ENCODE assay signal across 15 mouse cellular contexts in genomic region chr4:142330599-142330998, GRCm38 (mm10).
DNase-seq lines count a peak whose midpoint lies in the region; ATAC-seq and TF ChIP-seq lines count a peak whose summit lies in the region.
"Had no signal": no experiment of that assay in that cellular context is flagged by ENCODE, and none has a peak within 500 bp of the region (broad histone marks: within the 10 kb centered on the region; RNA-seq: fewer than 3 reads in every experiment).

No protein-coding gene starts in this region.

- H3K27me3 ChIP-seq in intestine, postnatal 0 days (replicated peaks; ENCODE audit: control insufficient read depth, insufficient read depth, low read length), result no peaks in the 10 kb centered on the region
- H3K27me3 ChIP-seq in intestine, embryonic 16.5 days (replicated peaks; ENCODE audit: control insufficient read depth, insufficient read depth, low read length), result no peaks in the 10 kb centered on the region
- H3K27me3 ChIP-seq in lung, embryonic 14.5 days (ENCODE audit: insufficient read depth, low read length), result no peaks in the 10 kb centered on the region
- H3K27me3 ChIP-seq in MEL (ENCODE audit: control insufficient read depth in 1 of 2, insufficient read depth in 2 of 2, low read length in 2 of 2), result no peaks in the 10 kb centered on the region
- no peaks in the 10 kb centered on the region for H3K27me3 ChIP-seq in stomach, postnatal 0 days (ENCODE audit: control insufficient read depth, insufficient read depth, low read length)
- H3K27me3 ChIP-seq: embryonic facial prominence, embryonic 13.5 days; megakaryocyte, embryonic 14.5 days had no signal

- 0 out of 2 replicates have a peak, but pooled peaks cover 3% of the 10 kb centered on the region for H3K9me3 ChIP-seq in intestine, postnatal 0 days (ENCODE audit: control insufficient read depth)
- H3K9me3 ChIP-seq in intestine, embryonic 16.5 days (ENCODE audit: control insufficient read depth, low read length), result peaks cover 4% of the 10 kb centered on the region; the same call in 1 of the 2 replicates
- no peaks in the 10 kb centered on the region for H3K9me3 ChIP-seq in lung, embryonic 14.5 days (ENCODE audit: low read depth, low read length)
- H3K9me3 ChIP-seq in MEL (replicated peaks; ENCODE audit: insufficient read depth, low read length), result no peaks in the 10 kb centered on the region
- H3K9me3 ChIP-seq in stomach, postnatal 0 days (ENCODE audit: control insufficient read depth, low read length), result no peaks in the 10 kb centered on the region

- no peak overlapping the region for H3K4me2 ChIP-seq in intestine, postnatal 0 days (replicated peaks; ENCODE audit: low read depth)
- H3K4me2 ChIP-seq in intestine, embryonic 16.5 days (ENCODE audit: low read depth, low read length), result no peak overlapping the region
- no peak overlapping the region for H3K4me2 ChIP-seq in lung, embryonic 14.5 days
- no peak overlapping the region for H3K4me2 ChIP-seq in stomach, postnatal 0 days (replicated peaks; ENCODE audit: low read depth)
- H3K4me2 ChIP-seq: embryonic facial prominence, embryonic 13.5 days had no signal

- no peak for ATAC-seq in intestine, postnatal 0 days
- ATAC-seq in intestine, embryonic 16.5 days, result no peak
- ATAC-seq in lung, embryonic 14.5 days (ENCODE audit: insufficient read depth), result no peak
- no peak for ATAC-seq in stomach, postnatal 0 days (ENCODE audit: low FRiP score, low TSS enrichment)
- ATAC-seq: midbrain, embryonic 16.5 days had no signal

- no peak overlapping the region for H3K9ac ChIP-seq in intestine, postnatal 0 days (ENCODE audit: low read depth, low read length)
- no peak overlapping the region for H3K9ac ChIP-seq in intestine, embryonic 16.5 days (ENCODE audit: low read depth, low read length)
- H3K9ac ChIP-seq in lung, embryonic 14.5 days, result no peak overlapping the region
- H3K9ac ChIP-seq in MEL (ENCODE audit: control insufficient read depth, low read depth, low read length, poor library complexity, severe bottlenecking), result no peak overlapping the region
- H3K9ac ChIP-seq in stomach, postnatal 0 days (ENCODE audit: low read length), result no peak overlapping the region
- H3K9ac ChIP-seq: embryonic facial prominence, embryonic 13.5 days had no signal

- no peak for DNase-seq in lung, embryonic 14.5 days
- no peak for DNase-seq in lung, postnatal 36 days
- DNase-seq in MEL (ENCODE audit: low read depth, low spot score), result peak; percentile 6
- no peak for DNase-seq in stomach, postnatal 0 days (ENCODE audit: low spot score)
- no peak for DNase-seq in left cerebral cortex, adult 9 months (ENCODE audit: low spot score in 2 of 2)
- DNase-seq: adrenal gland, postnatal 14 days; cerebellum, adult 9-10 months; gastrocnemius, postnatal 10 days; kidney, postnatal 14 days had no signal

- 96% methylated on average over 3 of the region's 3 CpGs for WGBS in intestine, postnatal 0 days
- WGBS in intestine, embryonic 16.5 days, result 86% methylated on average over 3 of the region's 3 CpGs
- WGBS in lung, embryonic 14.5 days, result 88% methylated on average over 3 of the region's 3 CpGs
- 93% methylated on average over 3 of the region's 3 CpGs for WGBS in stomach, postnatal 0 days

- no peak for TF ChIP-seq EP300 in MEL (IDR thresholded peaks at IDR 0.05; ENCODE audit: low read depth in 1 of 2, low read length in 2 of 2)
- TF ChIP-seq EP300 in stomach, postnatal 0 days (optimal IDR thresholded peaks at IDR 0.05), result no peak

- H3K4me3 ChIP-seq in intestine, postnatal 0 days (ENCODE audit: low read depth, low read length), result no peak overlapping the region
- H3K4me3 ChIP-seq in intestine, embryonic 16.5 days (ENCODE audit: low read length), result no peak overlapping the region
- no peak overlapping the region for H3K4me3 ChIP-seq in lung, embryonic 14.5 days (ENCODE audit: low read depth, low read length)
- no peak overlapping the region for H3K4me3 ChIP-seq in MEL (ENCODE audit: control insufficient read depth in 1 of 2, insufficient read depth in 1 of 2, low read depth in 2 of 2, low read length in 2 of 2)
- H3K4me3 ChIP-seq in stomach, postnatal 0 days (ENCODE audit: low read depth, low read length), result no peak overlapping the region
- H3K4me3 ChIP-seq: embryonic facial prominence, embryonic 13.5 days; megakaryocyte, embryonic 14.5 days had no signal

- no peak for TF ChIP-seq RAD21 in MEL (IDR thresholded peaks at IDR 0.05; ENCODE audit: low read depth, low read length)

- TF ChIP-seq CTCF in intestine, postnatal 0 days (IDR thresholded peaks at IDR 0.05; ENCODE audit: low read depth), result peak; percentile 33; the same call in 1 of the 2 replicates
- TF ChIP-seq CTCF in lung, embryonic 14.5 days (IDR thresholded peaks at IDR 0.05; ENCODE audit: low read depth), result peak; percentile 38; the same call in 1 of the 2 replicates
- peak in 2 of 3 experiments; percentile 9 to 37; a peak in 3 of 6 replicates for TF ChIP-seq CTCF in MEL (IDR thresholded peaks at IDR 0.05 in 2 of 3, conservative IDR thresholded peaks at IDR 0.05 in 1 of 3; ENCODE audit: control insufficient read depth in 1 of 3, insufficient read depth in 1 of 3, low read depth in 2 of 3, low read length in 3 of 3, poor library complexity in 1 of 3, severe bottlenecking in 1 of 3)
- TF ChIP-seq CTCF in stomach, postnatal 0 days (IDR thresholded peaks at IDR 0.05; ENCODE audit: low read depth), result peak; percentile 33

- H3K36me3 ChIP-seq in intestine, postnatal 0 days (ENCODE audit: control insufficient read depth, insufficient read depth), result no peaks in the 10 kb centered on the region
- H3K36me3 ChIP-seq in intestine, embryonic 16.5 days (ENCODE audit: control insufficient read depth, insufficient read depth, low read length), result no peaks in the 10 kb centered on the region
- H3K36me3 ChIP-seq in lung, embryonic 14.5 days (ENCODE audit: insufficient read depth), result no peaks in the 10 kb centered on the region
- H3K36me3 ChIP-seq in MEL (ENCODE audit: control insufficient read depth in 1 of 2, insufficient read depth in 2 of 2, low read length in 2 of 2), result no peaks in the 10 kb centered on the region
- H3K36me3 ChIP-seq in stomach, postnatal 0 days (ENCODE audit: control insufficient read depth, insufficient read depth, low read length), result no peaks in the 10 kb centered on the region
- H3K36me3 ChIP-seq: embryonic facial prominence, embryonic 13.5 days; G1E had no signal

- no peak overlapping the region for H3K27ac ChIP-seq in intestine, postnatal 0 days (ENCODE audit: low read depth, low read length)
- H3K27ac ChIP-seq in intestine, embryonic 16.5 days (ENCODE audit: low read length), result no peak overlapping the region
- no peak overlapping the region for H3K27ac ChIP-seq in lung, embryonic 14.5 days (ENCODE audit: low read depth)
- no peak overlapping the region for H3K27ac ChIP-seq in MEL (ENCODE audit: control insufficient read depth, low read depth, low read length)
- H3K27ac ChIP-seq in stomach, postnatal 0 days (replicated peaks), result no peak overlapping the region
- H3K27ac ChIP-seq: embryonic facial prominence, embryonic 13.5 days had no signal

- no peaks in the 10 kb centered on the region for H3K79me2 ChIP-seq in MEL (ENCODE audit: control insufficient read depth, insufficient read depth, low read length, poor library complexity)

- H3K4me1 ChIP-seq in intestine, postnatal 0 days (replicated peaks; ENCODE audit: control insufficient read depth, insufficient read depth, low read length), result no peaks in the 10 kb centered on the region
- H3K4me1 ChIP-seq in intestine, embryonic 16.5 days (ENCODE audit: control insufficient read depth, insufficient read depth, low read length), result 0 out of 2 replicates have a peak, but pooled peaks cover 4% of the 10 kb centered on the region
- no peaks in the 10 kb centered on the region for H3K4me1 ChIP-seq in lung, embryonic 14.5 days (ENCODE audit: insufficient read depth)
- H3K4me1 ChIP-seq in MEL (ENCODE audit: control insufficient read depth in 1 of 2, insufficient read depth in 2 of 2, low read length in 2 of 2), result no peaks in the 10 kb centered on the region
- no peaks in the 10 kb centered on the region for H3K4me1 ChIP-seq in stomach, postnatal 0 days (replicated peaks; ENCODE audit: control insufficient read depth, insufficient read depth)
- H3K4me1 ChIP-seq: megakaryocyte, embryonic 14.5 days had no signal

- TF ChIP-seq POLR2A in MEL (IDR thresholded peaks at IDR 0.05; ENCODE audit: control insufficient read depth in 1 of 2, insufficient read depth in 1 of 2, low read depth in 1 of 2, low read length in 2 of 2, poor library complexity in 1 of 2), result no peak

TF ChIP-seq in MEL, 35 proteins besides CTCF, POLR2A, EP300 and RAD21:
- TF ChIP-seq KAT2A (conservative IDR thresholded peaks at IDR 0.05; ENCODE audit: low read depth, low read length) (no peak), NRF1 (IDR thresholded peaks at IDR 0.05; ENCODE audit: insufficient read depth, low read depth, low read length, poor library complexity, severe bottlenecking) (no peak), MAFK (IDR thresholded peaks at IDR 0.05; ENCODE audit: borderline replicate concordance, low read depth, low read length) (no peak), CHD2 (IDR thresholded peaks at IDR 0.05; ENCODE audit: low read length) (no peak), MXI1 (IDR thresholded peaks at IDR 0.05; ENCODE audit: low read depth, low read length) (no peak), GATA1 (IDR thresholded peaks at IDR 0.05; ENCODE audit: low read depth, low read length) (no peak), POLR2AphosphoS5 (IDR thresholded peaks at IDR 0.05; ENCODE audit: borderline replicate concordance, low read depth, low read length) (no peak), GABPA (IDR thresholded peaks at IDR 0.05; ENCODE audit: low read depth, low read length) (no peak), HCFC1 (IDR thresholded peaks at IDR 0.05; ENCODE audit: low read depth, low read length) (no peak), MAZ (IDR thresholded peaks at IDR 0.05; ENCODE audit: low read depth, low read length) (no peak), NELFE (IDR thresholded peaks at IDR 0.05; ENCODE audit: low read depth, low read length) (no peak), TCF12 (IDR thresholded peaks at IDR 0.05; ENCODE audit: low read depth, low read length) (no peak), CHD1 (IDR thresholded peaks at IDR 0.05; ENCODE audit: low read depth, low read length) (no peak), JUND (IDR thresholded peaks at IDR 0.05; ENCODE audit: low read depth, low read length) (no peak), ZNF384 (IDR thresholded peaks at IDR 0.05; ENCODE audit: low read depth, low read length) (no peak), E2F4 (IDR thresholded peaks at IDR 0.05; ENCODE audit: borderline replicate concordance, low read depth, low read length) (no peak), ZMIZ1 (IDR thresholded peaks at IDR 0.05; ENCODE audit: low read depth, low read length) (no peak), SMC3 (IDR thresholded peaks at IDR 0.05; ENCODE audit: low read depth, low read length) (no peak)
